Mouse (Mus musculus) megakaryocyte, embryonic 14.5 days (primary cell): Measurements from ENCODE around the gene Dgat2. TPM values are rescaled to one million over a fixed set of nuclear protein-coding genes. Genes with fewer than 3 reads are reported as not detected.

Experiments
- H3K27me3 ChIP-seq: replicated peaks from 2 replicates; pipeline ENCODE3; 2012; ENCODE audit warnings: inconsistent platforms
- H3K36me3 ChIP-seq: replicated peaks from 2 replicates; pipeline ENCODE3; 2012; ENCODE audit warnings: low read length, inconsistent platforms, mixed read lengths
- H3K4me1 ChIP-seq: 2 replicates; pipeline ENCODE4 v1.6.1; 2012; ENCODE audit warnings: inconsistent platforms
- H3K4me3 ChIP-seq: replicated peaks from 2 replicates; pipeline ENCODE3; 2012; ENCODE audit warnings: moderate library complexity, mild to moderate bottlenecking, inconsistent platforms
- H3K9me3 ChIP-seq: 2 replicates; pipeline ENCODE4 v1.6.1; 2012; ENCODE audit warnings: inconsistent platforms
- FLI1 ChIP-seq: IDR thresholded peaks from 2 replicates; pipeline ENCODE4 v1.6.1; 2012; ENCODE audit warnings: low read length, inconsistent platforms, mixed read lengths
- GATA1 ChIP-seq: IDR thresholded peaks from 3 replicates; pipeline ENCODE4 v1.6.1; 2012; ENCODE audit warnings: mixed read lengths, low read length, inconsistent platforms, borderline replicate concordance
- polyA plus RNA-seq: library from polyadenylated mRNA; stranded (reverse); fragments of >175 nt; gene quantifications from 2 replicates; pipeline ENCODE4 v1.2.3, GENCODE M21; 2012; ENCODE audit warnings: low replicate concordance; ENCODE audit not compliant: insufficient read depth

Dgat2 gene
- polyA plus RNA-seq, 1 experiment: 2.4 TPM

GRCm38 (mm10) chr7:99107566-99107965 lies 75.0 kb downstream of the Dgat2 start:
- H3K36me3 ChIP-seq: peaks cover 37% of the 10 kb centered on the region
- H3K27me3 ChIP-seq: no peaks in the 10 kb centered on the region
- peaks cover 29% of the 10 kb centered on the region for H3K4me1 ChIP-seq
- TF ChIP-seq GATA1 (no peak), FLI1 (no peak)
- H3K4me3 ChIP-seq: no peak overlapping the region
- H3K9me3 ChIP-seq: no peaks in the 10 kb centered on the region

- Histone ChIP-seq H3K4me3 (no peak overlapping the region), H3K4me1 (peaks cover 30% of the 10 kb centered on the region), H3K9me3 (no peaks in the 10 kb centered on the region), H3K36me3 (peaks cover 33% of the 10 kb centered on the region), H3K27me3 (no peaks in the 10 kb centered on the region)
- no peak for TF ChIP-seq GATA1
- no peak for TF ChIP-seq FLI1
Observed at GRCm38 (mm10) chr7:99106714-99107270, 75.7 kb downstream of the Dgat2 start.

Other genes with a start within 250 kb of the Dgat2 start
- 13.9 and 19.6 TPM in 2 replicates for gene Uvrag, start 41.6 kb downstream of the Dgat2 start, polyA plus RNA-seq
- 0.34 TPM in 1 of 2 replicates, not detected in the other for gene Mogat2, start 55.9 kb upstream of the Dgat2 start, polyA plus RNA-seq
- 0.12 and 1.5 TPM in 2 replicates for gene Map6, start 84.7 kb upstream of the Dgat2 start, polyA plus RNA-seq
- gene Serpinh1, start 170.5 kb upstream of the Dgat2 start, polyA plus RNA-seq: 0.09 TPM in 1 of 2 replicates, not detected in the other
- gene Gdpd5, start 198.7 kb upstream of the Dgat2 start, polyA plus RNA-seq: 3.7 TPM in 1 of 2 replicates, not detected in the other